Mouse (Mus musculus) thymus, postnatal 0 days (tissue): ENCODE measurements around the gene Olfr552. TPM values are rescaled to one million over a fixed set of nuclear protein-coding genes. Genes with fewer than 3 reads are reported as not detected.
A peak's percentile ranks its signal among the peaks of the same experiment; 100 is the strongest.
"Not testable (repeated sequence)": the region's sequence is repeated elsewhere in the genome, so short reads cannot be mapped to it uniquely, and the experiment has no call there.

Source experiments
- DNase-seq: peaks from one replicate; pipeline ENCODE4 v3.0.0-alpha.2; 2015; ENCODE audit warnings: low spot score
- polyA plus RNA-seq: library from polyadenylated mRNA; unstranded; fragments of >200 nt; fragmentation: Nextera tagmentation; extraction: Ambion mirVana; gene quantifications from 2 replicates; pipeline ENCODE4 v1.2.1, GENCODE M21; 2015

Olfr552 gene
- not detected in 2 replicates for polyA plus RNA-seq

- DNase-seq: no peak
These were observed at the start of gene Olfr552 for GRCm38 (mm10) chr7:102597378-102598031. Gene Olfr552 (plus strand): TSS chr7:102597770.

- no peak for DNase-seq
These were observed 48.0 kb upstream of the Olfr552 start, which contains the start of gene Olfr549 for GRCm38 (mm10) chr7:102549570-102549969. Gene Olfr549 (plus strand): TSS chr7:102549870.

GRCm38 (mm10) chr7:102553279-102553678, 44.3 kb upstream of the Olfr552 start:
- no peak for DNase-seq

- peak; percentile 87 for DNase-seq
These were observed 32.3 kb upstream of the Olfr552 start, which contains the start of gene Trim21 for GRCm38 (mm10) chr7:102564999-102565997. Gene Trim21 (minus strand): TSS chr7:102565486.

- no peak for DNase-seq
These were observed 31.4 kb upstream of the Olfr552 start for GRCm38 (mm10) chr7:102566219-102566618.

- no peak for DNase-seq
These were observed 26.4 kb upstream of the Olfr552 start, which contains the start of gene Olfr550 for GRCm38 (mm10) chr7:102571142-102571541. Gene Olfr550 (plus strand): TSS chr7:102571442.

GRCm38 (mm10) chr7:102573174-102573830, 24.3 kb upstream of the Olfr552 start:
- DNase-seq: no peak

GRCm38 (mm10) chr7:102575998-102576397, 21.6 kb upstream of the Olfr552 start:
- DNase-seq: peak; percentile 2

GRCm38 (mm10) chr7:102591786-102592185, 5.8 kb upstream of the Olfr552 start, which contains the start of gene Olfr551:
Gene Olfr551 (minus strand): TSS chr7:102591886.
- no peak for DNase-seq

GRCm38 (mm10) chr7:102618118-102618517, 20.5 kb downstream of the Olfr552 start, which contains the start of gene Olfr553:
Gene Olfr553 (minus strand): TSS chr7:102618218.
- no peak for DNase-seq

- no peak for DNase-seq
These were observed 22.0 kb downstream of the Olfr552 start for GRCm38 (mm10) chr7:102619608-102620007.

GRCm38 (mm10) chr7:102620368-102620767, 22.8 kb downstream of the Olfr552 start:
- not testable (repeated sequence) for DNase-seq

- peak; percentile 71 for DNase-seq
These were observed 39.1 kb downstream of the Olfr552 start for GRCm38 (mm10) chr7:102636665-102637064.

GRCm38 (mm10) chr7:102638132-102638531, 40.6 kb downstream of the Olfr552 start, which contains the start of gene Olfr554:
Gene Olfr554 (plus strand): TSS chr7:102638432.
- DNase-seq: no peak

- DNase-seq: not testable (repeated sequence)
These were observed 47.4 kb downstream of the Olfr552 start for GRCm38 (mm10) chr7:102644945-102645344.

Other genes starting within 250 kb of the Olfr552 start
- gene Rrm1, start 156.1 kb upstream of the Olfr552 start, polyA plus RNA-seq: 143 and 151 TPM in 2 replicates
- 0.14 and 0.34 TPM in 2 replicates for gene Olfr543, start 116.1 kb upstream of the Olfr552 start, polyA plus RNA-seq
- 0.05 TPM in 1 of 2 replicates, not detected in the other for gene Olfr544, start 109.5 kb upstream of the Olfr552 start, polyA plus RNA-seq
- 0.08 TPM in 1 of 2 replicates, not detected in the other for gene Olfr545, start 98.2 kb upstream of the Olfr552 start, polyA plus RNA-seq
- gene Olfr547, start 63.0 kb upstream of the Olfr552 start, polyA plus RNA-seq: not detected in 2 replicates
- not detected in 2 replicates for gene Olfr548-ps1, start 56.9 kb upstream of the Olfr552 start, polyA plus RNA-seq
- gene Olfr549, start 47.9 kb upstream of the Olfr552 start, polyA plus RNA-seq: not detected in 2 replicates
- gene Trim21, start 32.3 kb upstream of the Olfr552 start, polyA plus RNA-seq: 3.0 and 3.9 TPM in 2 replicates
- gene Olfr550, start 26.3 kb upstream of the Olfr552 start, polyA plus RNA-seq: 0.26 TPM in 1 of 2 replicates, not detected in the other
- not detected in 2 replicates for gene Olfr551, start 5.9 kb upstream of the Olfr552 start, polyA plus RNA-seq
- gene Olfr553, start 20.4 kb downstream of the Olfr552 start, polyA plus RNA-seq: not detected in 2 replicates
- gene Olfr554, start 40.7 kb downstream of the Olfr552 start, polyA plus RNA-seq: not detected in 2 replicates
- not detected in 2 replicates for gene Olfr555, start 61.1 kb downstream of the Olfr552 start, polyA plus RNA-seq
- not detected in 2 replicates for gene Olfr556, start 67.1 kb downstream of the Olfr552 start, polyA plus RNA-seq
- 8.1 and 8.6 TPM in 2 replicates for gene Trim68, start 89.6 kb downstream of the Olfr552 start, polyA plus RNA-seq
- gene Olfr557, start 98.1 kb downstream of the Olfr552 start, polyA plus RNA-seq: not detected in 2 replicates
- gene Olfr558, start 104.4 kb downstream of the Olfr552 start, polyA plus RNA-seq: 0.37 and 0.38 TPM in 2 replicates
- not detected in 2 replicates for gene Olfr33, start 121.3 kb downstream of the Olfr552 start, polyA plus RNA-seq
- gene Olfr559, start 129.7 kb downstream of the Olfr552 start, polyA plus RNA-seq: not detected in 2 replicates
- not detected in 2 replicates for gene Olfr560, start 161.6 kb downstream of the Olfr552 start, polyA plus RNA-seq
- gene Olfr78, start 161.7 kb downstream of the Olfr552 start, polyA plus RNA-seq: 0.05 and 0.10 TPM in 2 replicates
- not detected in 2 replicates for gene Olfr561, start 173.5 kb downstream of the Olfr552 start, polyA plus RNA-seq
- gene Olfr564, start 205.7 kb downstream of the Olfr552 start, polyA plus RNA-seq: not detected in 2 replicates